Mouse (Mus musculus) liver, embryonic 14.5 days (tissue): ENCODE measurements at regions not wholly inside any gene's neighbourhood (a gene's known extent, or its start where the extent isn't known, plus 50 kb on each side); places are given as distances from the start of the nearest gene placed in this dataset.

Experiments used
- ATAC-seq: fragments of 200-750 bp; cut with Nextera tagmentation; 2 replicates; pipeline ENCODE4 v1.8.0; 2017; ENCODE audit warnings: moderate number of reproducible peaks, mild to moderate bottlenecking, moderate library complexity; ENCODE audit not compliant: insufficient read depth
- DNase-seq, 3 experiments: peaks; one replicate each; pipeline ENCODE4 v3.0.0-alpha.2; 2012 to 2013; ENCODE audit warnings: low read depth in 3 of 3, low spot score in 3 of 3
- H3K27ac ChIP-seq: fragments of 300-500 bp; sonication (generic); 2 replicates; pipeline ENCODE4 v1.5.1; 2014; ENCODE audit warnings: moderate library complexity, mild to moderate bottlenecking, control low read depth, inconsistent platforms
- H3K27me3 ChIP-seq: fragments of 300-500 bp; sonication (generic); 2 replicates; pipeline ENCODE4 v1.6.1; 2014; ENCODE audit warnings: mild to moderate bottlenecking, low read length, moderate library complexity; ENCODE audit not compliant: control insufficient read depth, insufficient read depth
- H3K36me3 ChIP-seq: fragments of 300-500 bp; sonication (generic); replicated peaks from 2 replicates; pipeline ENCODE4 v1.6.1; 2014; ENCODE audit warnings: low read depth; ENCODE audit not compliant: control insufficient read depth, insufficient read depth
- H3K4me1 ChIP-seq, 2 experiments: fragments of 200-500 bp in 1 of 2; fragments of 300-500 bp in 1 of 2; sonication (generic) in 1 of 2; replicated peaks; 2 replicates each; pipeline ENCODE4 v1.6.1; 2012 to 2014; ENCODE audit warnings: antibody characterized with exemption in 1 of 2, inconsistent platforms in 1 of 2, low read length in 1 of 2; ENCODE audit not compliant: control insufficient read depth in 2 of 2, insufficient read depth in 2 of 2
- H3K4me2 ChIP-seq: fragments of 300-500 bp; sonication (generic); 2 replicates; pipeline ENCODE4 v1.6.1; 2014; ENCODE audit warnings: low read depth, mild to moderate bottlenecking, control low read depth, moderate library complexity
- H3K4me3 ChIP-seq, 2 experiments: fragments of 200-500 bp in 1 of 2; fragments of 300-500 bp in 1 of 2; sonication (generic) in 1 of 2; 2 replicates each; pipeline ENCODE4 v1.5.1; 2012 to 2014; ENCODE audit warnings: low read depth in 2 of 2, low read length in 2 of 2, mild to moderate bottlenecking in 2 of 2, control low read depth in 1 of 2, inconsistent platforms in 1 of 2, moderate library complexity in 1 of 2; ENCODE audit not compliant: insufficient read depth in 1 of 2
- H3K9ac ChIP-seq: fragments of 300-500 bp; sonication (generic); replicated peaks from 2 replicates; pipeline ENCODE4 v1.6.1; 2014; ENCODE audit warnings: mild to moderate bottlenecking, control low read depth, moderate library complexity
- H3K9me3 ChIP-seq: fragments of 300-500 bp; sonication (generic); 2 replicates; pipeline ENCODE4 v1.6.1; 2016; ENCODE audit warnings: low read length, mixed read lengths; ENCODE audit not compliant: control insufficient read depth
- CTCF ChIP-seq: IDR thresholded peaks from 2 replicates; pipeline ENCODE4 v1.5.1; 2016; ENCODE audit warnings: antibody characterized with exemption, low read depth, control low read depth
- EP300 ChIP-seq: IDR thresholded peaks from 2 replicates; pipeline ENCODE4 v1.6.1; 2016; ENCODE audit warnings: antibody characterized with exemption, low read depth
- WGBS: fragments of 180-500 bp; shearing (Covaris S2); extraction: QIAGEN DNeasy Blood & Tissue Kit; methylation state at CpG from one replicate; pipeline ENCODE4 v1.1.7; 2014; ENCODE audit not compliant: insufficient replicate concordance; 5-methylcytosine and 5-hydroxymethylcytosine counted together

GRCm38 (mm10) chr12:9991305-9991704 lies 378.5 kb upstream of the Nt5c1b start:
- Histone ChIP-seq H3K4me1 (no peaks in the 10 kb centered on the region), H3K27me3 (no peaks in the 10 kb centered on the region)
- TF ChIP-seq CTCF (no peak), EP300 (no peak)

GRCm38 (mm10) chr12:9995670-9996069 lies 374.1 kb upstream of the Nt5c1b start:
- ATAC-seq (no peak), DNase-seq (no peak)
- no peak overlapping the region for H3K9ac ChIP-seq
- H3K9me3 ChIP-seq, result no peaks in the 10 kb centered on the region
- H3K4me1 ChIP-seq, result no peaks in the 10 kb centered on the region
- no peaks in the 10 kb centered on the region for H3K27me3 ChIP-seq
- H3K27ac ChIP-seq, result no peak overlapping the region
- H3K36me3 ChIP-seq, result no peaks in the 10 kb centered on the region
- no peak overlapping the region for H3K4me2 ChIP-seq
- TF ChIP-seq CTCF (no peak), EP300 (no peak)
- WGBS, result 51% methylated on average over 3 of the region's 3 CpGs
- H3K4me3 ChIP-seq, result no peak overlapping the region

More at GRCm38 (mm10) chr12:9991305-9991704, 378.5 kb upstream of the Nt5c1b start:
- ATAC-seq (no peak), DNase-seq (no peak)
- H3K9ac ChIP-seq, result no peak overlapping the region
- no peak overlapping the region for H3K27ac ChIP-seq
- 43% methylated on average over 1 of the region's 1 CpGs for WGBS
- no peaks in the 10 kb centered on the region for H3K36me3 ChIP-seq
- no peak overlapping the region for H3K4me3 ChIP-seq
- H3K4me2 ChIP-seq, result no peak overlapping the region
- H3K9me3 ChIP-seq, result no peaks in the 10 kb centered on the region

- TF ChIP-seq EP300, result no peak
- WGBS, result 54% methylated on average over 5 of the region's 5 CpGs
- Histone ChIP-seq H3K9ac (no peak overlapping the region), H3K27me3 (no peaks in the 10 kb centered on the region), H3K27ac (no peak overlapping the region), H3K4me2 (no peak overlapping the region), H3K4me3 (no peak overlapping the region), H3K36me3 (no peaks in the 10 kb centered on the region), H3K4me1 (no peaks in the 10 kb centered on the region), H3K9me3 (no peaks in the 10 kb centered on the region)
- ATAC-seq (no peak), DNase-seq (no peak)
Measured at GRCm38 (mm10) chr12:9996455-9997189, 373.2 kb upstream of the Nt5c1b start.

GRCm38 (mm10) chr12:9997190-9997561 lies 372.6 kb upstream of the Nt5c1b start:
- no peaks in the 10 kb centered on the region for H3K36me3 ChIP-seq
- H3K27ac ChIP-seq, result no peak overlapping the region
- no peaks in the 10 kb centered on the region for H3K27me3 ChIP-seq
- H3K4me1 ChIP-seq, result no peaks in the 10 kb centered on the region
- no peak overlapping the region for H3K4me3 ChIP-seq
- DNase-seq (no peak), ATAC-seq (no peak)
- no peak overlapping the region for H3K4me2 ChIP-seq
- H3K9me3 ChIP-seq, result no peaks in the 10 kb centered on the region
- H3K9ac ChIP-seq, result no peak overlapping the region
- WGBS, result 43% methylated on average over 9 of the region's 9 CpGs
- no peak for TF ChIP-seq CTCF
- TF ChIP-seq EP300, result no peak

GRCm38 (mm10) chr12:9997571-9997970 lies 372.2 kb upstream of the Nt5c1b start:
- Histone ChIP-seq H3K4me1 (no peaks in the 10 kb centered on the region), H3K27me3 (no peaks in the 10 kb centered on the region), H3K4me2 (no peak overlapping the region), H3K36me3 (no peaks in the 10 kb centered on the region), H3K9ac (no peak overlapping the region), H3K9me3 (no peaks in the 10 kb centered on the region), H3K4me3 (no peak overlapping the region), H3K27ac (no peak overlapping the region)
- WGBS, result 52% methylated on average over 3 of the region's 3 CpGs
- DNase-seq (no peak), ATAC-seq (no peak)
- TF ChIP-seq EP300 (no peak), CTCF (no peak)
